Mouse (Mus musculus) lung, postnatal 4 days (tissue): ENCODE data around the gene Peg10.
"Not testable (repeated sequence)": the region's sequence is repeated elsewhere in the genome, so short reads cannot be mapped to it uniquely, and the experiment has no call there.

ENCODE experiments used
- DNase-seq, 2 experiments: peaks; one replicate each; pipeline ENCODE4 v3.0.0; 2021

The Peg10 gene

DNA sequence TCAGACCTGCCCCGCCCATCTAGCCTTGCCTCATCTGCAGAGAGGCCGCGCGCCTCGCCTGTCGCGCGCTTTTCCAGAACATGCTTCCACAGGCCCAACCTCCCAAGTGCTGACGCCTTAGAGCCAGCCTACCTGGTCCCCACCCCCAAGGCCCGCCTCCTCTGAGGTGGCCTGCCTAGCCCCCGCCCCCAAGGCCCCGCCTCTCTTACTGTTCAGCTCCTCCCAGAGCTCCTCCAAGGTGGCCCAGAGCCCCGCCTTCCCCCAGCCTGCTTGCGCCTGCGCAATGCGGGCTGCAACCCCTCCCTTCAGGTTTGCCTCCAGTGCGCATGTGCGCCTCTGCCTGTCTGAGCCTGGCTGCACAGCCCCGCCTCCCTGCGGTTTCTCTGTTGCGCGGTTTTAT, 2.0 kb downstream of the Peg10 start:
- peak; percentile 95 to 97 for DNase-seq

DNA sequence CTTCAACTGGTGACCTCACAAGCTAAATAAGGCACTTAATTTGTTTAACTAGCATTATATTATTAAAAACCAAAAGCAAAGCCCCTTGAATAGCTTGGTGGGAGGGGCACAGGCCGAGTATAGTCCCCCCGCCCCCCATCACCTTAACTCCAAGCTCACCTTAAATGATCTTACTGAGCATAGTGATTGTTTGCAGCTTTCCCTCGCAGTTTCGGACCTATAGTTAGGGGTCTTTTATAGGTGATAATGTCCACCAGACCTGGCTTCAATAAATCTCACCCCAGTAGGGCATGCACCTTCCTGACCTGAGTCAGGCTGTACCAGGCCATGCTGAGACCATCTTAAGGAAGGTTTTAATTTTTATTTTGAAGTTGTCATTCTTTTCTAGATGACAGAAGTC, 4.2 kb downstream of the Peg10 start:
- DNase-seq, result no peak

DNA sequence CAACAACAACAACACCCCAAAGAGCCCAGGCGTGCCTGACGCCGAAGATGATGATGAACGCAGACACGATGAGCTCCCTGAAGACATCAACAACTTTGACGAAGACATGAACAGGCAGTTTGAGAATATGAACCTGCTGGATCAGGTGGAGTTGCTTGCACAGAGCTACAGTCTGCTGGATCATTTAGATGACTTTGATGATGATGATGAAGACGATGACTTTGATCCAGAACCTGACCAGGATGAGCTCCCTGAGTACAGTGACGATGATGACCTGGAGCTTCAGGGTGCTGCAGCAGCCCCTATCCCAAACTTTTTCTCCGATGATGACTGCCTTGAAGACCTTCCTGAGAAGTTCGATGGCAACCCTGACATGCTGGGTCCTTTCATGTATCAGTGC, 7.2 kb downstream of the Peg10 start:
- no peak for DNase-seq

DNA sequence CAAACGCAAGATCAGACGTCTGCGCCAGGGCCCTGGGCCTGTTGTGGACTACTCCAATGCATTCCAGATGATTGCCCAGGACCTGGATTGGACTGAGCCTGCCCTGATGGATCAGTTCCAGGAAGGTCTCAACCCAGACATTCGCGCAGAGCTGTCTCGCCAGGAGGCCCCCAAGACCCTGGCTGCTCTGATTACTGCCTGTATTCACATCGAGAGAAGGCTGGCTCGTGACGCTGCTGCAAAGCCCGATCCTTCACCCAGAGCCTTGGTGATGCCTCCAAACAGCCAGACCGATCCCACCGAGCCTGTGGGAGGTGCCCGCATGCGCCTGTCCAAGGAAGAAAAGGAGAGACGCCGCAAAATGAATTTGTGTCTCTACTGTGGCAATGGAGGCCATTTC, 7.8 kb downstream of the Peg10 start:
- DNase-seq, result no peak

DNA sequence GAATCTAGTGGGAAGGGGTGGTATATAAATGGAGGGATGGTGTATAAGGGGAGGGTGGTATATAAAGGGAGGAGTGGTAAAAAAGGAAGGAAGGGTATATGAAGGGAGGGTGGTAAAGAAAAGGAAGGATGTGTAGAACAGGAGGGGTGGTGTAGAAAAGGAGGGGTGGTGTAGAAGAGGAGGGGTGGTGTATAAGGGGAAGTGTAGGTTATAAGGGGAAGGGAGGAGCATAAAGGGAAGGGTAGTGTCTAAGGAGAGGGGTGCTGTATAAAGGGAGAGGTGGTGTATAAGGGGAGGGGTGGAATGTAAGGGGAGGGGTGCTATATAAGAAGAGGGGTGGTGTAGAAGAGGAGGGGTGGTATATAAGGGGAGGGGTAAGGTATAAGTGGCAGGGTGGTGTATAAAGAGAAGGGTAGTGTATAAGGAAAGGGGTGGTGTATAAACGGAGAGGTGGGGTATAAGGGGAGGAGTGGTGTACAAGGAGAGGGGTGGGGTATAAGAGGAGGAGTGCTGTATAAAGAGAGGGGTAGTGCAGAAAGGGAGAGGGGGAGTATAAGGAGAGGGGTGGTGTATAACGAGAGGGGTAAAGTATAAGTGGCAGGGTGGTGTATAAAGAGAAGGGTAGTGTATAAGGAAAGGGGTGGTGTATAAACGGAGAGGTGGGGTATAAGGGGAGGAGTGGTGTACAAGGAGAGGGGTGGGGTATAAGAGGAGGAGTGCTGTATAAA, 14.5 kb downstream of the Peg10 start:
- DNase-seq, result not testable (repeated sequence)

DNA sequence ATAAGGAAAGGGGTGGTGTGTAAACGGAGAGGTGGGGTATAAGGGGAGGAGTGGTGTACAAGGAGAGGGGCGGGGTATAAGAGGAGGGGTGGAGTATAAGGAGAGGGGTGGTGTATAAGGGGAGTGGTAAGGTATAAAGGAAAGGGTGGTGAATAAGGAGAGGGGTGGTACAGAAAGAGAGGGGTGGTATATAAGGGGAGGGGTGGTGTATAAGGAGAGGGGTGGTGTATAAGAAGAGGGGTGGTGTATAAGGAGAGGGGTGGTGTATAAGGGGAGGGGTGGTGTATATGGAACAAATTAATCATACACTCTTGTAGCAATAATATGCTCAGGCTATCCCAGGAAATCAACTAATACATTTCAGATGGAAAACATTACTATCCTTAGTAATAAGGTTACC, 15.1 kb downstream of the Peg10 start:
- DNase-seq, result no peak

DNA sequence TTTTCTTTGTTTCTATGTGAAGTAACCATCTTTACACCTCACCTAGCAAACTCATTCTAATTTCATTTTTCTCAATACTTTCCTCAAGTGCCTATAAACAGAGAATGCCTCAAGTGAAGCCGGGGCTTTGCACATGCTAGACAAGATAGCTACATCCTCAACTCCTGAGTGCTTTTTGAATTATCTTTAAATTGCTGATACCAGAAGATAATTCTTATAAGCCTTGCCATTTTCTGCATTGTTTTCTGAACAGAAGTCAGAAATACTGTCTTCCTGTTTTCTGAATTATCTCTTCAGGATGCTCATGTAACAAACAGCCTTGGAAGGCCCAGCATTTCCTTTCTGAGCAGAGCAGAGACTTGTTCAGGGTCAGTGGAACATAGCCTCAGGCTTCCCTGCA, 49.2 kb downstream of the Peg10 start:
- DNase-seq, result no peak

DNA sequence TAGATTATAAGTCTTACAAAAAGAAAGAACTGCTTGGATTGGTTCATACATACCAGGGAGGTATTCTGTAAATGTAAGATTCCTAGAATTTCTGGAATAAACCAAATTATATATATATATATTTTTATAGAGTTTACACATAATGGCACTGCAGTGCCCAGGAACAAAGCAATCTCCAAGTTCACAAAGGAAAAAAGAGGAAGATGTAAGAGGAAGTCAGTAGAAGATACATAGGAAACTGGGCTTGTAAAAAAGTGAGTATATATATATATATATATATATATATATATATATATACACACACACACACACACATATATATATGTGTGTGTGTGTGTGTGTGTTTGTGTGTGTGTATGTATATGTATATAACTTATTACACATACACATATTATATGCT, 50.2 kb downstream of the Peg10 start:
- DNase-seq, result not testable (repeated sequence)

DNA sequence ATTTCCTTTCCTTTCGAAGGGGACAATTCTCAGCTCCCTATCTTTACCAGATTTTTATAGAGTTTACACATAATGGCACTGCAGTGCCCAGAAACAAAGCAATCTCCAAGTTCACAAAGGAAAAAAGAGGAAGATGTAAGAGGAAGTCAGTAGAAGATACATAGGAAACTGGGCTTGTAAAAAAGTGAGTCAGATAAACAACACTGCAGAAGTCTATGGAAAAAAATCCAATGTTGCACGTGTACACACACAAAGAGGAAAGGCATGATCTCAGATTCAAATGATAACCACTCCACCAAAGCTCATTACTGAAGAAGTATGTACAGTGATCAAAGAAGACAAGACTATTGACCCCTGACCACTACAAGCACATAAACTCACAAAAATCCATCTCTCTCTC, 51.3 kb downstream of the Peg10 start:
- no peak for DNase-seq

DNA sequence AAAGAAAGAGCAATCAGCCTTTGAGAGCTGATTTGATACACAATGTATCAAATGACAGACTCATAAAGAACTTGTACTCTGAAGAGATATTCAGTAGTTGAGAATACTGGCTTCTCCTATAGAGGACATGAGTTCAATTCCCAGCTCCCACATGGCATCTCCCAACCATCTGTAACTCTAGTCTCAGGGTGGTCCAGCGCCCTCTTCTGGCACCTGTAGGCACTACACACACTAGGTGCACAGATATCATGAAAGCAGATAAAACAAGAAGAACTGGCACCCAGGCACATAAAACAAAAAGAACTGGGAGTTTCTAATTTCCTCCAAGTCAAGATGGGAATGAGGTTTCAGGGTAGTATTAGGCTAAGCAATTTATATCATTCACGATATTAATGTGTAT, 52.3 kb downstream of the Peg10 start:
- DNase-seq, result no peak

DNA sequence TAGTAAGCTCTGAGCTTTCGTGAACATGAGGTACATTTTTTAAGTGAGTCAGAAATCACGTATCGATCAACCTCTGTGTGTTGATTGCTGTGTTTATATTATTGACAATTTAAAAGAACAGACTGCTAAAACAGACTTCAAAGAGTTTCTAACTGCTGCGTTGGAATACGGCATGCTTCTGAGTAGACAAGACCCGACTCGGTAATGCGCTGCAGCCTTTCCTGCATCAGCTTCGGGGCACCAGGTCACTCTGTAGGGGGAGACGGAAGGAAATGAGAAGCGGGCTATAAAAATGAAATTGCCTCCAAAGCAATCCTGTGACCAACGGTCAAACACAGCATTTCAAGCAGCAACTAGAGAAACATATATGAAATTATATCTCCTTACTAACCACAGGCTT, 59.9 kb downstream of the Peg10 start:
- no peak for DNase-seq
